Mouse (Mus musculus) kidney, postnatal 0 days (tissue): ENCODE data around the gene Ubn1. TPM values are rescaled to one million over a fixed set of nuclear protein-coding genes. Genes with fewer than 3 reads are reported as not detected.

ENCODE experiments used
- ATAC-seq: fragments of 200-750 bp; cut with Nextera tagmentation; replicated peaks from 2 replicates; pipeline ENCODE4 v1.8.0; 2017; ENCODE audit warnings: low read depth, moderate number of reproducible peaks, moderate TSS enrichment, moderate library complexity; ENCODE audit not compliant: low FRiP score
- DNase-seq: peaks from one replicate; pipeline ENCODE4 v3.0.0-alpha.2; 2016; ENCODE audit warnings: low spot score
- H3K27ac ChIP-seq: fragments of 300-500 bp; sonication (generic); 2 replicates; pipeline ENCODE4 v1.5.1; 2014; ENCODE audit warnings: mild to moderate bottlenecking
- H3K27me3 ChIP-seq: fragments of 300-500 bp; sonication (generic); 2 replicates; pipeline ENCODE4 v1.6.1; 2014; ENCODE audit warnings: low read length, mixed read lengths; ENCODE audit not compliant: insufficient read depth
- H3K36me3 ChIP-seq: fragments of 300-500 bp; sonication (generic); 2 replicates; pipeline ENCODE4 v1.6.1; 2014; ENCODE audit warnings: low read length, mixed read lengths; ENCODE audit not compliant: insufficient read depth
- H3K4me1 ChIP-seq: fragments of 300-500 bp; sonication (generic); replicated peaks from 2 replicates; pipeline ENCODE4 v1.6.1; 2014; ENCODE audit warnings: antibody characterized with exemption, low read length, mixed read lengths; ENCODE audit not compliant: insufficient read depth
- H3K4me2 ChIP-seq: fragments of 300-500 bp; sonication (generic); 2 replicates; pipeline ENCODE4 v1.6.1; 2014; ENCODE audit warnings: mild to moderate bottlenecking, low read length, moderate library complexity, mixed read lengths
- H3K4me3 ChIP-seq: fragments of 300-500 bp; sonication (generic); replicated peaks from 2 replicates; pipeline ENCODE4 v1.5.1; 2014; ENCODE audit warnings: low read depth, low read length
- H3K9ac ChIP-seq: fragments of 300-500 bp; sonication (generic); 2 replicates; pipeline ENCODE4 v1.6.1; 2014; ENCODE audit warnings: low read depth, low read length
- H3K9me3 ChIP-seq: fragments of 300-500 bp; sonication (generic); replicated peaks from 2 replicates; pipeline ENCODE4 v1.6.1; 2016; ENCODE audit warnings: low read length, inconsistent platforms, mixed read lengths
- CTCF ChIP-seq: IDR thresholded peaks from 2 replicates; pipeline ENCODE4 v1.5.1; 2016; ENCODE audit warnings: antibody characterized with exemption, low read depth, mild to moderate bottlenecking, moderate library complexity
- WGBS: fragments of 180-500 bp; shearing (Covaris S2); extraction: QIAGEN DNeasy Blood & Tissue Kit; methylation state at CpG from one replicate; pipeline ENCODE4 v1.1.7; 2014; 5-methylcytosine and 5-hydroxymethylcytosine counted together
- polyA plus RNA-seq: library from polyadenylated mRNA; unstranded; fragments of >200 nt; fragmentation: Nextera tagmentation; extraction: Ambion mirVana; gene quantifications from 2 replicates; pipeline ENCODE4 v1.2.1, GENCODE M21; 2015

The Ubn1 gene
- polyA plus RNA-seq, result 15.2 and 16.8 TPM in 2 replicates

GRCm38 (mm10) chr16:5049774-5050234, at the start of gene Ubn1, which contains the start of gene Glyr1:
Gene Ubn1, plus strand, starts transcription at chr16:5050057.
Gene Glyr1, minus strand, starts transcription at chr16:5049863.
- peak within 1 kb of the TSS; percentile 95 for H3K4me3 ChIP-seq
- peaks cover 13% of the 10 kb centered on the region for H3K36me3 ChIP-seq
- peaks cover 20% of the 10 kb centered on the region for H3K4me1 ChIP-seq
- under 1% methylated on average over 50 of the region's 56 CpGs for WGBS
- H3K27ac ChIP-seq, result peak within 1 kb of the TSS; percentile 99
- H3K4me2 ChIP-seq, result peak within 1 kb of the TSS; percentile 90
- no peaks in the 10 kb centered on the region for H3K9me3 ChIP-seq
- no peaks in the 10 kb centered on the region for H3K27me3 ChIP-seq
- TF ChIP-seq CTCF, result 0 out of 2 replicates have a peak, but pooled peaks have one; percentile 1
- ATAC-seq, result peak; percentile 99
- peak; percentile 99 for DNase-seq
- H3K9ac ChIP-seq, result peak within 1 kb of the TSS; percentile 93

GRCm38 (mm10) chr16:5000611-5001010, 49.2 kb upstream of the Ubn1 start:
- H3K36me3 ChIP-seq, result no peaks in the 10 kb centered on the region
- no peaks in the 10 kb centered on the region for H3K9me3 ChIP-seq
- DNase-seq (no peak), ATAC-seq (no peak)
- no peak for TF ChIP-seq CTCF
- no peak overlapping the region for H3K4me2 ChIP-seq
- H3K9ac ChIP-seq, result no peak overlapping the region
- H3K27ac ChIP-seq, result no peak overlapping the region
- H3K27me3 ChIP-seq, result no peaks in the 10 kb centered on the region
- H3K4me3 ChIP-seq, result no peak overlapping the region
- H3K4me1 ChIP-seq, result no peaks in the 10 kb centered on the region; the same call in 1 of the 2 replicates
- WGBS, result 68% methylated on average over 3 of the region's 3 CpGs

GRCm38 (mm10) chr16:5007067-5007466, 42.8 kb upstream of the Ubn1 start, which contains the start of gene Smim22:
Gene Smim22, plus strand, starts transcription at chr16:5007288.
- Histone ChIP-seq H3K36me3 (no peaks in the 10 kb centered on the region), H3K4me1 (no peaks in the 10 kb centered on the region; the same call in 1 of the 2 replicates), H3K27me3 (no peaks in the 10 kb centered on the region), H3K4me3 (0 out of 2 replicates have a peak within 1 kb of the TSS, but pooled peaks have one; percentile 2), H3K4me2 (peak within 1 kb of the TSS; percentile 39), H3K9me3 (no peaks in the 10 kb centered on the region), H3K27ac (peak within 1 kb of the TSS; percentile 47; the same call in 1 of the 2 replicates), H3K9ac (0 out of 2 replicates have a peak within 1 kb of the TSS, but pooled peaks have one; percentile 23)
- 40% methylated on average over 5 of the region's 5 CpGs for WGBS
- no peak for TF ChIP-seq CTCF
- peak; percentile 73 for ATAC-seq
- peak; percentile 41 for DNase-seq

GRCm38 (mm10) chr16:5007492-5007891, 42.4 kb upstream of the Ubn1 start:
- peak overlapping the region; percentile 47; the same call in 1 of the 2 replicates for H3K27ac ChIP-seq
- H3K36me3 ChIP-seq, result no peaks in the 10 kb centered on the region
- H3K9ac ChIP-seq, result 0 out of 2 replicates have a peak overlapping the region, but pooled peaks have one; percentile 18
- 68% methylated on average over 6 of the region's 6 CpGs for WGBS
- peaks cover 4% of the 10 kb centered on the region for H3K4me1 ChIP-seq
- H3K27me3 ChIP-seq, result no peaks in the 10 kb centered on the region
- TF ChIP-seq CTCF, result no peak
- no peaks in the 10 kb centered on the region for H3K9me3 ChIP-seq
- no peak for DNase-seq
- 0 out of 2 replicates have a peak overlapping the region, but pooled peaks have one; percentile 2 for H3K4me3 ChIP-seq
- H3K4me2 ChIP-seq, result peak overlapping the region; percentile 39
- ATAC-seq, result peak; percentile 31

GRCm38 (mm10) chr16:5008076-5008475, 41.8 kb upstream of the Ubn1 start:
- no peak overlapping the region for H3K27ac ChIP-seq

GRCm38 (mm10) chr16:5010371-5010935, 39.4 kb upstream of the Ubn1 start:
- Histone ChIP-seq H3K9ac (no peak overlapping the region), H3K9me3 (no peaks in the 10 kb centered on the region), H3K27me3 (no peaks in the 10 kb centered on the region), H3K4me3 (no peak overlapping the region), H3K4me2 (no peak overlapping the region), H3K4me1 (peaks cover 8% of the 10 kb centered on the region), H3K27ac (no peak overlapping the region), H3K36me3 (peaks cover 10% of the 10 kb centered on the region; the same call in 1 of the 2 replicates)
- TF ChIP-seq CTCF, result no peak
- DNase-seq (no peak), ATAC-seq (no peak)
- 92% methylated on average over 10 of the region's 10 CpGs for WGBS

More at GRCm38 (mm10) chr16:5008076-5008475, 41.8 kb upstream of the Ubn1 start:
- ATAC-seq (no peak), DNase-seq (no peak)
- Histone ChIP-seq H3K27me3 (no peaks in the 10 kb centered on the region), H3K36me3 (no peaks in the 10 kb centered on the region), H3K4me1 (peaks cover 8% of the 10 kb centered on the region), H3K4me2 (peak overlapping the region; percentile 39; the same call in 1 of the 2 replicates), H3K9ac (0 out of 2 replicates have a peak overlapping the region, but pooled peaks have one; percentile 23), H3K9me3 (no peaks in the 10 kb centered on the region), H3K4me3 (no peak overlapping the region)
- TF ChIP-seq CTCF, result no peak
- 86% methylated on average over 12 of the region's 12 CpGs for WGBS
